1 mouse cellular context compared by ENCODE assay signal in genomic region chr17:21516201-21517129, GRCm38 (mm10).
TF ChIP-seq lines count a peak whose summit lies in the region.

No protein-coding gene starts in this region.

TF ChIP-seq in MEL, 35 proteins besides CTCF, POLR2A, EP300 and RAD21 (continued from another document):
- TF ChIP-seq ZMIZ1 (IDR thresholded peaks at IDR 0.05; ENCODE audit: low read depth, low read length) = peak; percentile 64
- TF ChIP-seq ELF1 (IDR thresholded peaks at IDR 0.05; ENCODE audit: low read depth, low read length) = peak; percentile 58; the same call in 1 of the 2 replicates
- TF ChIP-seq E2F4 (IDR thresholded peaks at IDR 0.05; ENCODE audit: borderline replicate concordance, low read depth, low read length) = no peak
- TF ChIP-seq GATA1 (IDR thresholded peaks at IDR 0.05; ENCODE audit: low read depth, low read length) = no peak
- TF ChIP-seq MEF2A (IDR thresholded peaks at IDR 0.05; ENCODE audit: extremely low read depth, insufficient replicate concordance, low read depth, low read length, poor library complexity, severe bottlenecking) = no peak
